Mouse (Mus musculus) lung, postnatal 0 days (tissue): ENCODE results near the gene Rnf168. TPM values are rescaled to one million over a fixed set of nuclear protein-coding genes. Genes with fewer than 3 reads are reported as not detected.

ENCODE experiments used
- ATAC-seq: fragments of 200-750 bp; cut with Nextera tagmentation; 2 replicates; pipeline ENCODE4 v1.8.0; 2017; ENCODE audit warnings: moderate library complexity
- DNase-seq: peaks from one replicate; pipeline ENCODE4 v3.0.0-alpha.2; 2016; ENCODE audit warnings: low spot score
- H3K27ac ChIP-seq: fragments of 300-500 bp; sonication (generic); 2 replicates; pipeline ENCODE4 v1.5.1; 2014; ENCODE audit warnings: antibody characterized with exemption, mild to moderate bottlenecking, low read length, mixed read lengths
- H3K27me3 ChIP-seq: fragments of 300-500 bp; sonication (generic); replicated peaks from 2 replicates; pipeline ENCODE4 v1.6.1; 2014; ENCODE audit warnings: low read length, mixed read lengths; ENCODE audit not compliant: insufficient read depth
- H3K36me3 ChIP-seq: fragments of 300-500 bp; sonication (generic); 2 replicates; pipeline ENCODE4 v1.6.1; 2014; ENCODE audit warnings: low read length, mixed read lengths; ENCODE audit not compliant: insufficient read depth
- H3K4me1 ChIP-seq: fragments of 300-500 bp; sonication (generic); 2 replicates; pipeline ENCODE4 v1.6.1; 2014; ENCODE audit warnings: antibody characterized with exemption, low read depth, low read length, mixed read lengths; ENCODE audit not compliant: insufficient read depth
- H3K4me2 ChIP-seq: fragments of 300-500 bp; sonication (generic); replicated peaks from 2 replicates; pipeline ENCODE4 v1.6.1; 2014; ENCODE audit warnings: low read depth, mild to moderate bottlenecking, low read length, moderate library complexity, mixed read lengths
- H3K4me3 ChIP-seq: fragments of 300-500 bp; sonication (generic); 2 replicates; pipeline ENCODE4 v1.5.1; 2014; ENCODE audit warnings: low read depth, low read length
- H3K9ac ChIP-seq: fragments of 300-500 bp; sonication (generic); replicated peaks from 2 replicates; pipeline ENCODE4 v1.6.1; 2014; ENCODE audit warnings: low read depth, mild to moderate bottlenecking
- H3K9me3 ChIP-seq: fragments of 300-500 bp; sonication (generic); 2 replicates; pipeline ENCODE4 v1.6.1; 2016; ENCODE audit warnings: low read length, mixed read lengths
- CTCF ChIP-seq: IDR thresholded peaks from 2 replicates; pipeline ENCODE4 v1.5.1; 2016; ENCODE audit warnings: antibody characterized with exemption, mild to moderate bottlenecking
- EP300 ChIP-seq: IDR thresholded peaks from 2 replicates; pipeline ENCODE4 v1.6.1; 2016; ENCODE audit warnings: antibody characterized with exemption, mild to moderate bottlenecking, control low read depth
- WGBS: fragments of 180-500 bp; shearing (Covaris S2); extraction: QIAGEN DNeasy Blood & Tissue Kit; methylation state at CpG from one replicate; pipeline ENCODE4 v1.1.7; 2014; 5-methylcytosine and 5-hydroxymethylcytosine counted together
- polyA plus RNA-seq: library from polyadenylated mRNA; unstranded; fragments of >200 nt; fragmentation: Nextera tagmentation; extraction: Ambion mirVana; gene quantifications from 2 replicates; pipeline ENCODE4 v1.2.1, GENCODE M21; 2015

The Rnf168 gene
- polyA plus RNA-seq, 1 experiment from 2014 or later = 16.5 TPM

GRCm38 (mm10) chr16:32303886-32304285, 26.6 kb downstream of the Rnf168 start:
- Histone ChIP-seq H3K36me3 (peaks cover 5% of the 10 kb centered on the region; the same call in 1 of the 2 replicates), H3K9ac (no peak overlapping the region), H3K4me3 (no peak overlapping the region), H3K4me1 (no peaks in the 10 kb centered on the region), H3K9me3 (no peaks in the 10 kb centered on the region), H3K27ac (no peak overlapping the region), H3K4me2 (no peak overlapping the region), H3K27me3 (no peaks in the 10 kb centered on the region)
- no peak for ATAC-seq
- no peak for DNase-seq
- TF ChIP-seq CTCF (no peak), EP300 (no peak)
- 97% methylated on average over 7 of the region's 7 CpGs for WGBS

- ATAC-seq (no peak), DNase-seq (no peak)
- 71% methylated on average over 4 of the region's 4 CpGs for WGBS
- Histone ChIP-seq H3K4me3 (no peak overlapping the region), H3K4me1 (no peaks in the 10 kb centered on the region), H3K9ac (no peak overlapping the region), H3K4me2 (no peak overlapping the region), H3K9me3 (no peaks in the 10 kb centered on the region), H3K27me3 (no peaks in the 10 kb centered on the region), H3K27ac (no peak overlapping the region), H3K36me3 (no peaks in the 10 kb centered on the region)
- no peak for TF ChIP-seq EP300
- no peak for TF ChIP-seq CTCF
Observed at GRCm38 (mm10) chr16:32311970-32312369, 34.7 kb downstream of the Rnf168 start.

DNA sequence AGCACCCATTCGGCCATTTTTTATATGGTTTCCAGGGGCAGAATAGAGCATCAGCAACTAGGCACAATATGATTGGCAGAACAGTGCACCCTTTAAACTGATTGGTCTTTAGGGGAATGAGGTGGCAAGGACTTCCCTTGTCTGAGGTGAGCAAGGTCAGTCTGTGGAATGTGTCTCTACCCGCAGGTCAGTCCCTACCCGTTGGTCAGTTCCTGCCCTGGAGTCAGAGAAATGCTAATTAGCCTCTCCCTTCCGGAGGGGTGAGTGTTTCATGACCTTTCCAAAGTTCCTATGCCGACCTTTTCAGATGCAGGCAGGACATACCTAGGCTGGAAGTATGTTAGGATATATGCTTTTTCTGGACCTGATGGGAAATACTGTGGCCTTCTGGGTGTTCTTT, 35.1 kb downstream of the Rnf168 start:
- 38% methylated on average over 5 of the region's 5 CpGs for WGBS
- H3K4me2 ChIP-seq = no peak overlapping the region
- ATAC-seq = no peak

DNA sequence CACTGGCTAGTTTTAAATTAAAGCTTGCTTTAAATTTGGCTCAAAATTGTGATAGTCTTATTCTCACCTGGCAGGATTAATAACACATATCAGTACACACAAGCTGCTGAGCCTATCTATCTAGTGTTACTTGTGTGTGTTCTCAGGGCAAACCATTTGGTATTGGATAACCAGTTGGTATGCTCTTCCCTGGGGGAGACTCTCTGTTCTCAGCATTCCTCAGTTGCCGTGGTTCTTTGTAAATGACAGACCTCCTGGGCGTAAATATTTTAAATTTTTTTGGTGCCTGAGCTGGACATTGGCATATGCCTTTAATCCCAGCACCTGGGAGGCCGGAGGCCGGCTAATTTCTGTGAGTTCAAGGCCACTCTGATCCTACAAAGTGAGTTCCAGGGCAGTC, 35.6 kb downstream of the Rnf168 start:
- Histone ChIP-seq H3K4me2 (no peak overlapping the region), H3K9ac (no peak overlapping the region), H3K4me3 (no peak overlapping the region), H3K9me3 (no peaks in the 10 kb centered on the region), H3K4me1 (no peaks in the 10 kb centered on the region), H3K27me3 (no peaks in the 10 kb centered on the region), H3K27ac (no peak overlapping the region), H3K36me3 (no peaks in the 10 kb centered on the region)
- TF ChIP-seq CTCF = no peak
- TF ChIP-seq EP300 = no peak
- no peak for DNase-seq
- WGBS = 67% methylated on average over 4 of the region's 4 CpGs
- ATAC-seq = no peak

More for the DNA sequence above, 35.1 kb downstream of the Rnf168 start:
- H3K27me3 ChIP-seq = no peaks in the 10 kb centered on the region
- H3K4me1 ChIP-seq = no peaks in the 10 kb centered on the region
- no peak for DNase-seq
- TF ChIP-seq EP300 (no peak), CTCF (no peak)
- H3K9me3 ChIP-seq = no peaks in the 10 kb centered on the region
- no peaks in the 10 kb centered on the region for H3K36me3 ChIP-seq
- no peak overlapping the region for H3K27ac ChIP-seq
- H3K9ac ChIP-seq = no peak overlapping the region
- no peak overlapping the region for H3K4me3 ChIP-seq

- Histone ChIP-seq H3K4me3 (no peak overlapping the region), H3K36me3 (no peaks in the 10 kb centered on the region), H3K27ac (no peak overlapping the region), H3K9me3 (no peaks in the 10 kb centered on the region), H3K27me3 (no peaks in the 10 kb centered on the region), H3K9ac (no peak overlapping the region), H3K4me2 (no peak overlapping the region), H3K4me1 (no peaks in the 10 kb centered on the region)
- ATAC-seq (no peak), DNase-seq (no peak)
- 75% methylated on average over 2 of the region's 2 CpGs for WGBS
- TF ChIP-seq EP300 (no peak), CTCF (no peak)
Observed at GRCm38 (mm10) chr16:32316601-32317000, 39.3 kb downstream of the Rnf168 start.

DNA sequence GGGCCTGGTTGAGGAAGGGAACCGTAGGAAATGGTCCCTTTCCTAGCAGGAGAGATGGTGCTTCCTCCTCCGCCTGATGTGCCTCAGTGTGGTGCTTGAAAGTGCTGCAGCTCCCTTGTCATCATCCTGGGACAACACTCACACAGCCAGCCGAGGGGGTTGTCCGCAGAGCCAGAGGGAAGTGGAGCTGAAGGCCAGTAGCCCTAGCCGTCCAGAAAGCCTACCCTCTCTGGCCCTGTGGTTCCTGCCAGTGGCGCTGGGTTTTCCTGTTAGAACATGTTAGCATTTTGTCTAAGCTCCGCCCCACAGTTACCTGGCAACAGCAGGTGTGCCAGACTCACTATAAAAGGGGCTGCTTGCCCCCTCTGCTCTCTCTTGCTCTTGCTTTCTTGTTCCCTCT, 46.7 kb downstream of the Rnf168 start:
- Histone ChIP-seq H3K4me2 (no peak overlapping the region), H3K27ac (no peak overlapping the region), H3K9me3 (no peaks in the 10 kb centered on the region), H3K36me3 (no peaks in the 10 kb centered on the region), H3K4me1 (no peaks in the 10 kb centered on the region), H3K9ac (no peak overlapping the region), H3K4me3 (no peak overlapping the region), H3K27me3 (no peaks in the 10 kb centered on the region)
- no peak for TF ChIP-seq EP300
- TF ChIP-seq CTCF = no peak
- ATAC-seq (no peak), DNase-seq (no peak)
- WGBS = 21% methylated on average over 7 of the region's 7 CpGs
